Mouse (Mus musculus) retina, postnatal 1 day (tissue): ENCODE results near the gene Lingo1.

Source experiments
- DNase-seq: peaks from one replicate; pipeline ENCODE4 v3.0.0-alpha.2; 2012

The Lingo1 gene

GRCm38 (mm10) chr9:56722089-56722825, 74.0 kb downstream of the Lingo1 start:
- DNase-seq: no peak

- no peak for DNase-seq
Measured at GRCm38 (mm10) chr9:56718984-56719383, 77.3 kb downstream of the Lingo1 start.

- no peak for DNase-seq
Measured at GRCm38 (mm10) chr9:56716565-56716964, 79.7 kb downstream of the Lingo1 start.

GRCm38 (mm10) chr9:56716066-56716465, 80.2 kb downstream of the Lingo1 start:
- no peak for DNase-seq

GRCm38 (mm10) chr9:56714391-56714790, 81.9 kb downstream of the Lingo1 start:
- no peak for DNase-seq

GRCm38 (mm10) chr9:56712667-56713369, 83.5 kb downstream of the Lingo1 start:
- DNase-seq: peak; percentile 31

- no peak for DNase-seq
Measured at GRCm38 (mm10) chr9:56710958-56711357, 85.3 kb downstream of the Lingo1 start.

GRCm38 (mm10) chr9:56706482-56707085, 89.7 kb downstream of the Lingo1 start:
- DNase-seq: peak; percentile 34

- DNase-seq: peak; percentile 63
Measured at GRCm38 (mm10) chr9:56701394-56701793, 94.9 kb downstream of the Lingo1 start.

- peak; percentile 83 for DNase-seq
Measured at GRCm38 (mm10) chr9:56700866-56701265, 95.4 kb downstream of the Lingo1 start.

- no peak for DNase-seq
Measured at GRCm38 (mm10) chr9:56698715-56699370, 97.4 kb downstream of the Lingo1 start.

- no peak for DNase-seq
Measured at GRCm38 (mm10) chr9:56694079-56694478, 102.2 kb downstream of the Lingo1 start.

- DNase-seq: peak; percentile 64
Measured at GRCm38 (mm10) chr9:56691226-56691625, 105.0 kb downstream of the Lingo1 start.

- no peak for DNase-seq
Measured at GRCm38 (mm10) chr9:56690679-56691078, 105.6 kb downstream of the Lingo1 start.

- DNase-seq: no peak
Measured at GRCm38 (mm10) chr9:56687490-56687889, 108.8 kb downstream of the Lingo1 start.

GRCm38 (mm10) chr9:56687145-56687477, 109.2 kb downstream of the Lingo1 start:
- no peak for DNase-seq

- DNase-seq: peak; percentile 53
Measured at GRCm38 (mm10) chr9:56686339-56687144, 109.7 kb downstream of the Lingo1 start.

- peak; percentile 66 for DNase-seq
Measured at GRCm38 (mm10) chr9:56682826-56683225, 113.4 kb downstream of the Lingo1 start.

GRCm38 (mm10) chr9:56681950-56682349, 114.3 kb downstream of the Lingo1 start:
- no peak for DNase-seq

GRCm38 (mm10) chr9:56678929-56679681, 117.2 kb downstream of the Lingo1 start:
- DNase-seq: no peak

- no peak for DNase-seq
Measured at GRCm38 (mm10) chr9:56675696-56676095, 120.6 kb downstream of the Lingo1 start.
